Mouse (Mus musculus) lung, postnatal 36 days (tissue): ENCODE results near the gene 1600002K03Rik.
A peak's percentile ranks its signal among the peaks of the same experiment; 100 is the strongest.

ENCODE experiments used
- DNase-seq: peaks from one replicate; pipeline ENCODE4 v3.0.0; 2022; ENCODE audit warnings: mixed read lengths

1600002K03Rik gene

GRCm38 (mm10) chr10:80172527-80173292 is at the start of gene 1600002K03Rik:
Gene 1600002K03Rik, plus strand, starts transcription at chr10:80172944.
- peak; percentile 96 for DNase-seq

GRCm38 (mm10) chr10:80123932-80124562 is 48.7 kb upstream of the 1600002K03Rik start:
- no peak for DNase-seq

- DNase-seq = no peak
These were observed 44.8 kb upstream of the 1600002K03Rik start for GRCm38 (mm10) chr10:80127920-80128319.

GRCm38 (mm10) chr10:80129846-80130245 is 42.9 kb upstream of the 1600002K03Rik start:
- DNase-seq = no peak

DNA sequence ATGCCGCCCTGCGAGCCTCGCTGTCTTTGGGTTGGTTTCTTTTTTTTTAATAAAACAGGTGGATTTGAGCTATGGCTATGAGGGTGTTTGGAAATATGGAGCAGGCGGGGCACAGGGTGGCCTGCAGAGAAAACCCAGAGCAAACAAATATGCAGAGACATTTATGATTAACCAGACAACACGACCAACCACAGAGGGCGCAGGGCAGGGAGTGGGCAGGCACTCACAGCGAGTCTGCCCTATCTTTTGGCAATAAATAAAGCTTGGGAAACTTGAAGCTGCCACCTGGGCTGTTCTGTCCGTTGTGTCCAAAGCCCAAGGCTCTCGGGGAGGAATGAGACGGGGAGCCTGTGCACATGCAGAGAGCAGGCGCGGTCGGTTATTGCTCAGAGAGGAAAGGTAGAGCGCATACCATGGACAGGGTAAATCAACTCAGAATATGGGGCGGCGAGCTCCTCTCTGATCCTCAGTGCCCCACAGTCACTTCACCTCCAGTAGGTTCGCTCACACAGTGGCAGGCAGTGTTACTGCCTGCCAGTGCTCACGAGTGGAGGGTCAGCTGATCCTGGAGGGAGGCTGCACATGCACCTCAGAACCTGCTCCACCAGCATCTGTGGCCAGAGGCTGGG is 42.2 kb upstream of the 1600002K03Rik start:
- no peak for DNase-seq

DNA sequence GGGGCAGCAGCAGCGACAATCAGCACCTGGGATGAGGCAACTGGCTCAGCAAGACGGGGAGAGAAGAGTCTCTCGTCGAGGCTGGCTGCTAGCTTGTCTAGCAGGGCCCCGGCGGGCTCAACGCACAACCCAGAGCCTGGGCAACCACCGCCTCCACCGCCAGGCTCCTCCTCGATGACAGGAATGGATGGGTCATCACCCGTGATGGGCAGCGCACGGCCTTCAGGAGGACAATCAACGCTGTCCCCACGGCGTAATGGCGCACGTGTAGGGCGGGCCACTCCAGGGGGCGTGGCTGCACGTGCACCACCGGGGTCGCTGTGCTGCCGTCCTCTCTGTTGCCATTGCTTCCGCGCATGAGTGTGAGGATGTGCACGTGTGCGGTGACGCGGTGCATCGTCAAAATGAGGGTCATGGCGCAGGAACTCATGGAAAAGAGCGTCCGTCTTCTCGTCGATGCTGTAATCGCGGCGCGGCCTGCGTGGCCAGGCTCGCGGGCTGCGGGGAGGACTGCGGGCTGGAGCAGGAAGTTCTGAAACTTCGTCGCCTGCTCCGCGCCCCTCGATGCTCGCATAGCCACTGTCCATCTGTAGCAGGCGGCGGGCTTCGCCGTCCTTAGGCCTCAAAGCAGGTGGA is 41.3 kb upstream of the 1600002K03Rik start:
- no peak for DNase-seq

GRCm38 (mm10) chr10:80131952-80132350 is 40.8 kb upstream of the 1600002K03Rik start:
- DNase-seq = no peak

- DNase-seq = no peak
These were observed 39.4 kb upstream of the 1600002K03Rik start for GRCm38 (mm10) chr10:80133226-80133849.

- no peak for DNase-seq
These were observed 38.3 kb upstream of the 1600002K03Rik start for GRCm38 (mm10) chr10:80134421-80134820.

GRCm38 (mm10) chr10:80135161-80135560 is 37.6 kb upstream of the 1600002K03Rik start:
- DNase-seq = no peak

DNA sequence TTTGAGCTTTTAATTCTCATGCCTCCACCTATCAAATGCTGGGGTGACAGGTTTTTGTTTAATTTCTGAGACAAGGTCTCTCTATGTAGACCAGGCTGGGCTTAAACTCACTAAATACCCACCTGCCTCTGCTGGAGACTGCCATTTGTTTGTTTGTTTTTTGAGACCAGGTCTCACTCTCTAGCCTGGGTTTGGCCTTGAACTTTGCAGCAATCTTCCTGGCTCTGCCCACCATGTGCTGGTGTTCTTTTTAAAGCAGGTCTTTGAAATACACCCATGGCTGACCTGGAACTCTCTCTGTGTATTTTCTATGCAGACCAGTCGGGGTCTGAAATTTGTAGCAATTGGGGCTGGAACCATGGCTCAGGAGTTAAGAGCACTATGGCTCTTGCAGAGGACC is 37.1 kb upstream of the 1600002K03Rik start:
- no peak for DNase-seq

DNA sequence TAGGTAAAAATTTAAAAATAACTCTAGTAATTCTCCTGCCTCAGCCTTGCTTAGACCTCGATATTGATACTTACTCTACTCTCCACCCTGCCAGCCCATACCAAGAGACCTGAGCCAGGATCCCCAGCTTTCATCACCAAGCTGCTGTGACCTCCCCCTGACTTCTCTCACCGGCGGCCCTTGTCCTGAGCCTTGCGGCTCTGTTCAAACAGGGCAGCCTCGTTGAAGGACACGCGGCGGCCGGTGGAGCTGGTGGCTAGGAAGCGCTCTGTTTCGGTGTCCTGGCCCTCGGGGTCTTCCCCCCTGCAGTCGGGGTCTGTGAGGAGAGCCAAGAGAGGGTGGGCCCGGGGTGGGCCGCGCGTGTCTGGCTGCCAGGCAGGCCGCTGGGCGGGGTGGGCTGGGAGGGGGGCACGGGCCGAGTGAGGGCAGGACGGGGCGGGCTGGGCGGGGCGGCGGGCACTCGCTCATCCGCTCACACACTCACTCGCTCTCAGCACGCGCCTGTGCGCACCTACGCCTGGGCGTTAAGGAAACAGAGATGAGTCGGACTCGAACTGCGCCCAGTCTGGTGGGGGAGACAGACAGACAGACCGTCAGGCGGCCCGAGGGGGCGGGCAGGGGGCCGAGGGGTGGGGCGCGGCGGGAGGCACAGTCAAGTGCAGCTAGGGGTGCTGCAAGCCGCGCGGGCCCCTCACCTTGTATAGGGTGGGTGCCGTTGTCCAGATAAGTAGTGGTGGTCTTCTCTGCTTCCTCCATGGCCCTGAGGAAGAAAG is 36.4 kb upstream of the 1600002K03Rik start:
- DNase-seq = no peak

DNA sequence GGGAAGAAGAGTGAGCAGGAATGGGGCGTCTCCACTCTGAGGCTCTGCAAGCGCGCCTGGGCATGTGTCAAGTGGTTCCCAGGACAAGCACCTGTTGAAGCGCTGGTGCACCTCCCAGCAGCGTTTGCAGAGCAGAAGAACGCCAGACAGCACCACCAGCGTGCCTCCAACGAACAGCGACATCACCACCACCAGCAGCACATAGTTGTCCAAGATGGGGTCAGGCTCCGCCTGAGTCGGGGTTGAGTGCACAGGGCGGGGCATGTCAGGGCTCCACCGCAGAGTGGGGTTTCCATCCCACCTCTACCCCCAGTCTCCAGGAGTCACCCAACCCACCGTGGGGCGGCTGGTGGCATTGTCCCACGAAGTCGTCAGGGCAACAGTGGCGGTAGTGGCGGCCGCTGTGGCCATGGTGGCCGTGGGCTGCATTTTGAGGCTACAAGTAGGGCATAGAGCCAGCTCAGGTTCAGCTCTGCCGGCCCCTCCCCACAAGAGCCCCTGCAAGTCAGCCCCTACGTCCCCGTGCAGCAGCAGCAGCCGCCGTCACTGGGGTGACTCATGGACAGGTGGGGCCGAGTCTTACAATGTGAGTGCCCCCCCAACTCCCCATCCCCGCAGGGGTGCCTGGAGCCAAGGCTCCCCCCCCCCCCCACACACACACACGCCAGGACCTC is 35.7 kb upstream of the 1600002K03Rik start:
- peak; percentile 69 for DNase-seq

DNA sequence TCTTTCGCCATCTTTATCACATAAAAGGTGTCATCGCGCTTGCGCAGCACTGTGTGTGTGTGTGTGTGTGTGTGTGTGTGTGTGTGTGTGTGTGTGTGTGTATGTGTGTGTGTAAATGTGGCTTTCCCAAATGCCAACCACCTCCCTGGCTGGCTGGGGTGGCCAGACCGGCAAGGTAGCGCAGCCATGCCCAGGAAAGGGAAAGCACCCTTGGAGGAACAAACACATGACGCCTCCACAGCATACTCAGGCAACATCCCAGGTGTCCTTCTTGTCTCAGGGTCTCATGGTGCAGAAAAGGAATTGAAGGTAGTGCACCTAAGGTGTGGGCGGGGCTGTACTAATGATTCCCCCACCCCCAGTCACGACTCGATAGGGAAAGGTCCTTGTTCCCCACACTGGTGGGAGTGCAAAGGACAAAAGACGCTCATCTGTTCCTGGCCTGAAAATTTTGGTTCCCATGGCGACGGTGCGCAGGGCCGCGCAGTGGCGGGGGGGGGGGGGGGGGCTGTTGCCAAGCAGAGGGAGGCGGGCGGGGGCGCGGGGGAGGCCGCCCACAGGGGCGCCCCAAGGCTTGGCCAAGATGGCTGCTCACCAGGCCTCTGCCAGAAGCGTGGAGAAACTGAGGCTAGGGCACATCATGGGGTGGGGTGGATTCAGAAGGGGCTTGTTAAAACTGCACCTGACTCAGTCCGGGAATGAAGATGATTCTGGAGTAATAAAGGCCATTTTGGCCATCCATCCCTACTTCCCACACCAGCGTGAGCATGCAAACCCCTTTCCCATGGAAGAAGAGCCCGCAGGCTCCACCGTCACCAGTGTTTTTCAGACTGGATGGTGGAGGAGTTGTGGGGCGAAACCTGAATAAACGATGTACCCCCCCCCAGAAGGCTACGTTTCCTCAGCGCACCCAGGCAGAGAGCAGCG is 34.9 kb upstream of the 1600002K03Rik start:
- DNase-seq = no peak

GRCm38 (mm10) chr10:80138553-80139438 is 33.9 kb upstream of the 1600002K03Rik start, which contains the start of gene Atp5d:
Gene Atp5d, plus strand, starts transcription at chr10:80138632.
- DNase-seq = no peak

DNA sequence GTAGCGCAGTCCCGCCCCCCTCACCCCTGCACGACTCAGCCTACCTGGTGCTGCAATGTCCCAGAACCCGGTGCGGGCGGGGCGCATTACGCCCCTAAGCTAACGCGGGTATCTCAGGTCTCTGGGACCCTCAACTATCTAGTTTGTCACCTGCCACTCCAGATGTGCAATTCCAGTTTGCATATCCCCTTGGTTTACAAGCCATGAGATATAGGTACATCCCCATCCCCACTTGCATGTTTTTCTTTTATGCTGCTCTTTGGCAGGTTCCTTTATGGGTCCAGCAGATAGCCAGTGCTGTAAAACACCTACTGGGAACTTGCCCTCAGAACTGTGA is 33.3 kb upstream of the 1600002K03Rik start:
- DNase-seq = no peak

DNA sequence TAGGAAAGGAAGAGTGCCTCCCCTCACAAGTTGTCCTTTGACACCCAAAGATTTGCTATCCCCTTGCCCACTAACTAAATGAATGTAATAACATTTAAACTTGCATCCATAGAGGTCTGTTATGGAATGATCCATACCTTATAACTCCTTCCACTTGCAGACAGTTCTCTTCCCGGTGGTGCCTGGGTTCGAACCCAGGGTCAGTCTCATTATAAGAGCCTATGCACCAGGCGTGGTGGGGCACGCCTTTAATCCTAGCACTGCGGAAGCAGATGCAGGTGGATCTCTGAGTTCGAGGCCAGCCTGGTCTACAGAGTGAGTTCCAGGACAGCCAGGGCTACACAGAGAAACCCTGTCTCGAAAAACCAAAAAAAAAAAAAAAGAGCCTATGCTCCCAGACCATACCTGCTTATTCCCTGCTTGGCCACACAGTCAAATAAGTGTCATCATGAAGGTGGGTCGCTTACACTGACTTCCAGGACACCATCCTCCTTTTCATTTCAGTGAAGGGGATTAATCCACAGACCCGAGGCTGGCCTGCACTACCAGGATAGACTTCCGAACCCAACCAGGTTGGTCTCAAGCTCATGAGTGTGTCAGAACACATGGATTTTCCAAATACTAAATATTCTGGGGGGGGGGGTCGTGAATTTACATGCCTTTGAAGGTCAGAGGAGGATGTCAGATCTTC is 32.6 kb upstream of the 1600002K03Rik start:
- no peak for DNase-seq

DNA sequence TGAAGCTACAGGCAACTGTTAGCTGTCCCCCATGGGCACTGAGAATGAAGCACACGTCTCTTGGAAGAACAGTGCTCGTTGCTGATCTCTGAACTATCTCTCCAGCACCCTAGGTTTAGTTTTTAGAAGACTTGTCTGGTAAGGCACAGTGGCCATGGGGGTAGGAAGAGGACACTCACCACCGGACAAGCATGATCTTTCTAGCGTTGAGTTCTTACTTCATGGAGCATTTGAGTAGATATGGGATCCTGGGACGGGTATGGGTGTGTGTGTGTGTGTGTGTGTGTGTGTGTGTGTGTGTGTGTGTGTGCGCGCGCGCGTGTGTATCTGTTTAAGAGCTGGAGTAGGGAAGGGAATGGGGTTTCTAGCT is 32.1 kb upstream of the 1600002K03Rik start, which contains the start of gene Cbarp:
Gene Cbarp, minus strand, starts transcription at position 170 of the 370 bp plus-strand sequence.
- DNase-seq = no peak

DNA sequence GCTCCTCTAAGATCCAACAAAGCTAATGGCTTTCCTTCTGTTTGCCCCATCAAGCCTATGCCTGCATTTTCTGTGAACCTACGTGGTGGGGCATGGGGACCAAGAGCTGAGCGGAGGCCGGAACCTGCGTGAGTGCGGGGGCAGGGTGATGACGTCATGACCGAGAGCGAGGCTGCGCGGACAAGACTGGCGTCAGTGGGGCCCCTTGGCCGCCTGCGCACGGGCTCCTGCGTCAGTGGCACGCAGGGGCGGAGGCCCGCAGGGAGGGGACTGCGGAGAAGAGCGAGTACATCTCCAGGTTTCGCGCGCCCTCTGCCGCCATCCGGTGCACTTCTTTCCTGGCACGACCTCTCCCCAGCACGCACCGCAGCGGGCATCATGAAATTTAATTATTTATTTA is 31.5 kb upstream of the 1600002K03Rik start:
- peak; percentile 98 for DNase-seq
